Comparison of ENCODE assay signal across 8 mouse cellular contexts in the genomic region with DNA sequence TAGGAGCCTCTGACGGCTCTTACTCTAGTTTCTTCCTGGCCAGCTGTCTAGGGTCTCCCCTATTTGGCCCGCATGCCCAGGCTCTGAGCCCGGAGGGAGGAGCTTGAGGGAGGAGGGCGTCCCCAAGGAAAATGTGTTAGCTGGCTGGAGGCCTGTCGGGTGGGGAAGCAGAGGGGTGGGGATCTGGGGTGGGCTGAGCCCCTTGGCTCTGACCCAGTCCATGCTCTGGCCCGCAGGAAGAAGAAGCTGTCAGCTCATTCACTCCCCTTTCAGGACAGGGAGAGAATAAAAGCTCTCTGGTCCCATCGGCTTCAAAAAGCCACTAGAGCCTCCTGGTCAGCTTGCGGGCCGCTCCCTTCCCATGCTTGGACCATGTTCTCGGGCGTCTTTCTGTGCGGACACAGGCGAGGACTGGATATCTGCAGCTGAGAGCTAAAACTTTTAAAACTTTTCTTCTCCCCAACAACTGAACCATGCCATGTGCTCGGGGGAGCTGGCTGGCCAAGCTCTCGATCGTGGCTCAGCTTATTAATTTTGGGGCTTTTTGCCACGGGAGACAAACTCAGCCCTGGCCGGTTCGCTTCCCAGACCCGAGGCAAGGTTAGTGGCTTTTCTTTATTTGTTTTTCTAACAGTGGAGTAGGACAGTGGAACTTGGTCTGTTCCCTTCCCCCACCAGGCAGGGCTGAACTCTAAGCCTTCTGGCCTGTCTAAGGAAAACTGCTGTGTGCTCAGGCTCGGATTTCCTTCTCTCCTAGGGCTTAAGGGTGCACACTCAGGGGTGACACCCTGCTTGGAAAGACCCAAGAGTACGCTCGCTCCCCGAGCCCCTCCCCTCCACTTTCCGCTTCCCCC. TPM values are rescaled to one million over a fixed set of nuclear protein-coding genes. Genes with fewer than 3 reads are reported as not detected.
A peak's percentile ranks its signal among the peaks of the same experiment; 100 is the strongest.
DNase-seq lines count a peak whose midpoint lies in the region; ATAC-seq and TF ChIP-seq lines count a peak whose summit lies in the region.

A gene (plus strand): TSS at position 233 of the 854 bp plus-strand sequence.

- H3K9ac ChIP-seq in intestine, embryonic 16.5 days (ENCODE audit: low read depth, low read length), result peak within 1 kb of the TSS; percentile 69
- H3K9ac ChIP-seq in liver, embryonic 16.5 days (ENCODE audit: low read depth, low read length), result peak within 1 kb of the TSS; percentile 33; the same call in 1 of the 2 replicates
- peak within 1 kb of the TSS; percentile 42 for H3K9ac ChIP-seq in neural tube, embryonic 15.5 days (replicated peaks)

- H3K4me2 ChIP-seq in intestine, embryonic 16.5 days (ENCODE audit: low read depth, low read length), result peak within 1 kb of the TSS; percentile 75
- peak within 1 kb of the TSS; percentile 46 for H3K4me2 ChIP-seq in liver, embryonic 16.5 days (ENCODE audit: low read depth, low read length)
- H3K4me2 ChIP-seq in neural tube, embryonic 15.5 days, result peak within 1 kb of the TSS; percentile 57

- POLR2A ChIA-PET in Patski (lab: Charles Lee), result interaction anchor here (0.6 to 1.0 kb wide), 3 partner anchors 27 to 1098 kb away, joined by 3 read pairs; a partner anchor contains a TSS

- H3K36me3 ChIP-seq in intestine, embryonic 16.5 days (ENCODE audit: control insufficient read depth, insufficient read depth, low read length), result no peaks in the 10 kb centered on the region
- no peaks in the 10 kb centered on the region for H3K36me3 ChIP-seq in liver, embryonic 16.5 days (ENCODE audit: control insufficient read depth, insufficient read depth)
- H3K36me3 ChIP-seq in neural tube, embryonic 15.5 days, result no peaks in the 10 kb centered on the region

- no peak for DNase-seq in Patski (ENCODE audit: low read depth, low spot score)
- peak; percentile 99 for DNase-seq in heart, adult 11 months
- DNase-seq in c-Kit-positive CD71-positive TER-119-positive erythroid progenitor cells, embryonic 14.5 days (ENCODE audit: low spot score), result no peak
- no peak for DNase-seq in left cerebral cortex, adult 18-20 months (ENCODE audit: low spot score in 2 of 2)

- ATAC-seq in Patski, result peak; percentile 45
- ATAC-seq in intestine, embryonic 16.5 days, result peak; percentile 94
- peak; percentile 64 for ATAC-seq in liver, embryonic 16.5 days (ENCODE audit: low read depth)
- peak; percentile 85 for ATAC-seq in neural tube, embryonic 15.5 days (ENCODE audit: low FRiP score)

- in situ Hi-C loops in Patski (cut with MboI; ENCODE audit: low pct_unique_long_range_greater_than_20kb), result no loop called here

- WGBS in intestine, embryonic 16.5 days, result 3% methylated on average over 25 of the region's 25 CpGs
- 6% methylated on average over 25 of the region's 25 CpGs for WGBS in liver, embryonic 16.5 days (ENCODE audit: insufficient replicate concordance)
- 2% methylated on average over 25 of the region's 25 CpGs for WGBS in neural tube, embryonic 15.5 days

- peaks cover 3% of the 10 kb centered on the region for H3K27me3 ChIP-seq in Patski
- no peaks in the 10 kb centered on the region for H3K27me3 ChIP-seq in intestine, embryonic 16.5 days (replicated peaks; ENCODE audit: control insufficient read depth, insufficient read depth, low read length)
- H3K27me3 ChIP-seq in liver, embryonic 16.5 days (ENCODE audit: control insufficient read depth, insufficient read depth, low read depth, low read length), result no peaks in the 10 kb centered on the region
- H3K27me3 ChIP-seq in neural tube, embryonic 15.5 days (replicated peaks), result no peaks in the 10 kb centered on the region

- no peak for TF ChIP-seq CTCF in Patski (IDR thresholded peaks at IDR 0.05)
- no peak for TF ChIP-seq CTCF in cortical plate, adult 2 months (IDR thresholded peaks at IDR 0.05; ENCODE audit: extremely low read depth, insufficient read depth, low read length)

- no peak within 1 kb of the TSS for H3K27ac ChIP-seq in cortical plate, adult 2 months (ENCODE audit: insufficient read depth, low read length)
- peak within 1 kb of the TSS; percentile 93 for H3K27ac ChIP-seq in intestine, embryonic 16.5 days (ENCODE audit: low read length)
- H3K27ac ChIP-seq in liver, embryonic 16.5 days (ENCODE audit: low read length), result peak within 1 kb of the TSS; percentile 34; the same call in 1 of the 2 replicates
- H3K27ac ChIP-seq in neural tube, embryonic 15.5 days (replicated peaks), result peak within 1 kb of the TSS; percentile 81

- H3K4me3 ChIP-seq in cortical plate, adult 2 months (ENCODE audit: insufficient read depth, low read length), result peak within 1 kb of the TSS; percentile 3; the same call in 1 of the 2 replicates
- peak within 1 kb of the TSS; percentile 50 for H3K4me3 ChIP-seq in intestine, embryonic 16.5 days (ENCODE audit: low read length)
- H3K4me3 ChIP-seq in liver, embryonic 16.5 days (ENCODE audit: low read depth, low read length), result peak within 1 kb of the TSS; percentile 39
- peak within 1 kb of the TSS; percentile 37 for H3K4me3 ChIP-seq in neural tube, embryonic 15.5 days (replicated peaks)

- TF ChIP-seq POLR2A in cortical plate, adult 2 months (IDR thresholded peaks at IDR 0.05; ENCODE audit: extremely low read depth, insufficient read depth, low read length), result no peak

- CTCF ChIA-PET in Patski (lab: Charles Lee), result interaction anchor here (0.6 kb wide), 1 partner anchor 252 kb away, joined by 3 read pairs; no protein-coding TSS in a partner anchor

- no peaks in the 10 kb centered on the region for H3K9me3 ChIP-seq in intestine, embryonic 16.5 days (ENCODE audit: control insufficient read depth, low read length)
- H3K9me3 ChIP-seq in liver, embryonic 16.5 days (replicated peaks; ENCODE audit: control insufficient read depth, low read length), result no peaks in the 10 kb centered on the region
- H3K9me3 ChIP-seq in neural tube, embryonic 15.5 days (replicated peaks), result no peaks in the 10 kb centered on the region

- no peaks in the 10 kb centered on the region; the same call in 1 of the 2 replicates for H3K4me1 ChIP-seq in cortical plate, adult 2 months (ENCODE audit: control insufficient read depth, insufficient read depth, low read length)
- H3K4me1 ChIP-seq in intestine, embryonic 16.5 days (ENCODE audit: control insufficient read depth, insufficient read depth, low read length), result peaks cover 10% of the 10 kb centered on the region; the same call in 1 of the 2 replicates
- no peaks in the 10 kb centered on the region for H3K4me1 ChIP-seq in liver, embryonic 16.5 days (ENCODE audit: control insufficient read depth, low read depth, low read length)
- H3K4me1 ChIP-seq in neural tube, embryonic 15.5 days, result peaks cover 27% of the 10 kb centered on the region

RNA-seq across cellular contexts. Expression of the gene that starts here (rescaled TPM):
- polyA plus RNA-seq in Patski (2021), result 0.36 TPM
- polyA plus RNA-seq in cortical plate, adult 2 months (2012; rRNA removed), result 0.10 and 0.15 TPM in 2 replicates
- 1.4 and 1.7 TPM in 2 replicates for polyA plus RNA-seq in intestine, embryonic 16.5 days (2015; fragmentation: Nextera tagmentation; extraction: Ambion mirVana)
- 0.26 and 0.34 TPM in 2 replicates for polyA plus RNA-seq in liver, embryonic 16.5 days (2015; fragmentation: Nextera tagmentation; extraction: Ambion mirVana)
- polyA plus RNA-seq in neural tube, embryonic 15.5 days (2015; fragmentation: Nextera tagmentation; extraction: Ambion mirVana), result 1.5 and 1.9 TPM in 2 replicates
- under 1 TPM; 0.19 to 0.28 TPM for total RNA-seq in left cerebral cortex, adult 18-20 months (2021)

Comparison
In these comparisons a context has a peak if more than half of its experiments do, and no peak if none do; other contexts are left out.
1. Peak in ATAC-seq in Patski; RNA of the gene not detected or under 1 TPM.
2. Peak in ATAC-seq, H3K4me3 ChIP-seq, H3K27ac ChIP-seq, H3K9ac ChIP-seq and H3K4me2 ChIP-seq in liver, embryonic 16.5 days; RNA of the gene not detected or under 1 TPM.